Mouse (Mus musculus): ENCODE results near the gene Dapk1.

Dapk1 gene

GRCm38 (mm10) chr13:60668036-60668435 lies 66.3 kb downstream of the Dapk1 start:
- DNase-seq: no peak

GRCm38 (mm10) chr13:60670605-60671004 lies 68.9 kb downstream of the Dapk1 start:
- no peak for DNase-seq

GRCm38 (mm10) chr13:60671235-60671634 lies 69.5 kb downstream of the Dapk1 start:
- no peak for DNase-seq

GRCm38 (mm10) chr13:60672287-60672686 lies 70.5 kb downstream of the Dapk1 start:
- DNase-seq: no peak

- no peak for DNase-seq
These were observed 71.3 kb downstream of the Dapk1 start for GRCm38 (mm10) chr13:60672882-60673675.

- DNase-seq: no peak
These were observed 72.6 kb downstream of the Dapk1 start for GRCm38 (mm10) chr13:60674301-60674700.

- DNase-seq: no peak
These were observed 73.2 kb downstream of the Dapk1 start for GRCm38 (mm10) chr13:60674911-60675310.

GRCm38 (mm10) chr13:60675416-60675815 lies 73.7 kb downstream of the Dapk1 start:
- no peak for DNase-seq

- no peak for DNase-seq
These were observed 77.2 kb downstream of the Dapk1 start for GRCm38 (mm10) chr13:60678912-60679311.

GRCm38 (mm10) chr13:60682714-60683695 lies 81.3 kb downstream of the Dapk1 start:
- peak in 1 of 2 experiments; percentile 23 for DNase-seq

- peak; percentile 56 to 60 for DNase-seq
These were observed 82.5 kb downstream of the Dapk1 start for GRCm38 (mm10) chr13:60684050-60684760.

GRCm38 (mm10) chr13:60684806-60685205 lies 83.1 kb downstream of the Dapk1 start:
- peak in 1 of 2 experiments; percentile 42 for DNase-seq

GRCm38 (mm10) chr13:60685216-60685615 lies 83.5 kb downstream of the Dapk1 start:
- DNase-seq: peak; percentile 73 to 79

- no peak for DNase-seq
These were observed 84.4 kb downstream of the Dapk1 start for GRCm38 (mm10) chr13:60686024-60686663.

- DNase-seq: peak; percentile 58 to 61
These were observed 85.2 kb downstream of the Dapk1 start for GRCm38 (mm10) chr13:60686967-60687366.

- DNase-seq: no peak
These were observed 85.7 kb downstream of the Dapk1 start for GRCm38 (mm10) chr13:60687462-60687861.

- no peak for DNase-seq
These were observed 86.1 kb downstream of the Dapk1 start for GRCm38 (mm10) chr13:60687891-60688290.

GRCm38 (mm10) chr13:60690921-60691320 lies 89.2 kb downstream of the Dapk1 start:
- DNase-seq: no peak

- no peak for DNase-seq
These were observed 90.2 kb downstream of the Dapk1 start for GRCm38 (mm10) chr13:60691940-60692339.

- DNase-seq: no peak
These were observed 93.6 kb downstream of the Dapk1 start for GRCm38 (mm10) chr13:60695186-60695980.

- DNase-seq: peak; percentile 27 to 36
These were observed 94.6 kb downstream of the Dapk1 start for GRCm38 (mm10) chr13:60696323-60696722.
